Comparison of ENCODE assay signal across 21 mouse cellular contexts in the genomic region with DNA sequence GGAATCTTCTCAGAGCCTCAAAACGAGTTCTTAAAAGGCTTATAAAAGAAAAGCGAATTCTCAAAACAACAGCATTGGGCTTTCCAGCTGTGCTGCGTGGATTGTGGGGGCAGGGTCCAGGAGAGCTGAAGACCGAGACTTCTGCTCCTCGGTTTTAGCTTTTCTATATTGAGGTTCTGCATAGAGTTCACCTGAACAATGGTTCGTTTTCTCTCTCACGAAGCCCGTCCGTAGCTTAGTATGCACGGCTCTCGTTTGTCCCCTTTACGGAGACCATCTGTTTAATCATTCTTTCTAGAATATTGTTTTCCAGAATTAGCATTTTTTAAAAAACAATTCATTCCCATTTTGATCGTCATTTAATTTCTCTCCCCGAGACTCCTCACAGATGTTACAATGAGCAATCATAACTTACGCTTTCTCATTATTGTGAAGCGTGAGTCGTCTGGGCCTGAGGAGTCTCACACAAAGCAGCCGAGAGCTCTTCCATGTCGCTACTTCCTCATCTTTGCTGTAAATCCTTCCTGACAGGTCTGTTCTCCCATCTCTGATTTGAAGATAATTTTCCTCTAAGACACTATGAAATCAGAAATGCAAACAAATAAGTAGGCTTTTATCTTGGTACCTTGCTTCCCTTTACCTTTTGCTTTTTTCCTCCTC.
DNase-seq lines count a peak whose midpoint lies in the region; ATAC-seq lines count a peak whose summit lies in the region.
"Had no signal": no experiment of that assay in that cellular context is flagged by ENCODE, and none has a peak within 500 bp of the region (broad histone marks: within the 10 kb centered on the region; RNA-seq: fewer than 3 reads in every experiment).

No protein-coding gene starts in this region.

- 0 out of 2 replicates have a peak overlapping the region, but pooled peaks have one; percentile 13 for H3K4me2 ChIP-seq in forebrain, embryonic 13.5 days
- H3K4me2 ChIP-seq in midbrain, embryonic 13.5 days (replicated peaks) = no peak overlapping the region
- peak overlapping the region; percentile 15; the same call in 1 of the 2 replicates for H3K4me2 ChIP-seq in midbrain, embryonic 14.5 days (ENCODE audit: low read length)
- H3K4me2 ChIP-seq: embryonic facial prominence, embryonic 13.5 days; limb, embryonic 12.5 days; liver, embryonic 13.5 days; lung, embryonic 14.5 days had no signal

- peaks cover 7% of the 10 kb centered on the region for H3K4me1 ChIP-seq in forebrain, embryonic 13.5 days
- peaks cover 3% of the 10 kb centered on the region; the same call in 1 of the 2 replicates for H3K4me1 ChIP-seq in forebrain, embryonic 10.5 days
- peaks cover 12% of the 10 kb centered on the region for H3K4me1 ChIP-seq in midbrain, embryonic 13.5 days (replicated peaks)
- no peaks in the 10 kb centered on the region for H3K4me1 ChIP-seq in midbrain, embryonic 10.5 days
- 0 out of 2 replicates have a peak, but pooled peaks cover 4% of the 10 kb centered on the region for H3K4me1 ChIP-seq in midbrain, embryonic 14.5 days (ENCODE audit: control insufficient read depth, insufficient read depth, low read length)
- H3K4me1 ChIP-seq: embryonic facial prominence, embryonic 13.5 days; limb, embryonic 12.5 days; liver, embryonic 13.5 days had no signal

- peak; percentile 67; the same call in 1 of the 2 replicates for ATAC-seq in forebrain, embryonic 13.5 days
- peak; percentile 55; the same call in 1 of the 2 replicates for ATAC-seq in midbrain, embryonic 13.5 days
- peak; percentile 46; the same call in 1 of the 2 replicates for ATAC-seq in midbrain, embryonic 14.5 days (ENCODE audit: low FRiP score, low TSS enrichment)
- ATAC-seq: CD4-positive, CD25-positive, alpha-beta regulatory T cell, adult 4 months; Patski had no signal

- no peaks in the 10 kb centered on the region for H3K9me3 ChIP-seq in forebrain, embryonic 13.5 days (replicated peaks)
- no peaks in the 10 kb centered on the region for H3K9me3 ChIP-seq in forebrain, embryonic 10.5 days
- no peaks in the 10 kb centered on the region for H3K9me3 ChIP-seq in midbrain, embryonic 13.5 days
- no peaks in the 10 kb centered on the region for H3K9me3 ChIP-seq in midbrain, embryonic 10.5 days (replicated peaks)
- H3K9me3 ChIP-seq in midbrain, embryonic 14.5 days (ENCODE audit: control insufficient read depth, low read length) = no peaks in the 10 kb centered on the region
- H3K9me3 ChIP-seq: embryonic facial prominence, embryonic 13.5 days; limb, embryonic 12.5 days; liver, embryonic 13.5 days had no signal

- no peak for DNase-seq in forebrain, embryonic 10.5 days (ENCODE audit: extremely low spot score, low spot score)
- no peak for DNase-seq in midbrain, embryonic 10.5 days (ENCODE audit: low spot score)
- peak; percentile 62 for DNase-seq in midbrain, embryonic 14.5 days
- peak; percentile 53 for DNase-seq in retina, embryonic 14.5 days (ENCODE audit: low spot score)
- no peak for DNase-seq in ovary, postnatal 36 days (ENCODE audit: low spot score)
- no peak for DNase-seq in spleen, postnatal 4 days (ENCODE audit: low spot score in 2 of 2)
- DNase-seq: adrenal gland, postnatal 10 days; cerebellum, postnatal 10 days; gastrocnemius, postnatal 36 days; kidney, adult 11 months; liver, embryonic 13.5 days; lung, embryonic 14.5 days; lung, postnatal 4 days; right cerebral cortex, postnatal 25 days; thymus, adult 2 months had no signal

- no peak overlapping the region for H3K9ac ChIP-seq in forebrain, embryonic 13.5 days
- H3K9ac ChIP-seq in midbrain, embryonic 13.5 days (replicated peaks) = no peak overlapping the region; the same call in 1 of the 2 replicates
- no peak overlapping the region; the same call in 1 of the 2 replicates for H3K9ac ChIP-seq in midbrain, embryonic 14.5 days (replicated peaks; ENCODE audit: low read length)
- H3K9ac ChIP-seq: embryonic facial prominence, embryonic 13.5 days; limb, embryonic 12.5 days; liver, embryonic 13.5 days; lung, embryonic 14.5 days had no signal

- H3K27me3 ChIP-seq in forebrain, embryonic 13.5 days = no peaks in the 10 kb centered on the region
- no peaks in the 10 kb centered on the region for H3K27me3 ChIP-seq in forebrain, embryonic 10.5 days (ENCODE audit: poor library complexity, severe bottlenecking)
- no peaks in the 10 kb centered on the region for H3K27me3 ChIP-seq in midbrain, embryonic 13.5 days
- no peaks in the 10 kb centered on the region for H3K27me3 ChIP-seq in midbrain, embryonic 10.5 days (ENCODE audit: low read depth, poor library complexity, severe bottlenecking)
- H3K27me3 ChIP-seq in midbrain, embryonic 14.5 days (ENCODE audit: control insufficient read depth, insufficient read depth, low read length) = no peaks in the 10 kb centered on the region
- H3K27me3 ChIP-seq: embryonic facial prominence, embryonic 13.5 days; limb, embryonic 12.5 days; liver, embryonic 13.5 days had no signal

- H3K27ac ChIP-seq in forebrain, embryonic 13.5 days = peak overlapping the region; percentile 45
- no peak overlapping the region for H3K27ac ChIP-seq in forebrain, embryonic 10.5 days
- peak overlapping the region; percentile 30 for H3K27ac ChIP-seq in midbrain, embryonic 13.5 days
- no peak overlapping the region for H3K27ac ChIP-seq in midbrain, embryonic 10.5 days (replicated peaks)
- H3K27ac ChIP-seq in midbrain, embryonic 14.5 days (replicated peaks; ENCODE audit: low read depth, low read length) = peak overlapping the region; percentile 58
- H3K27ac ChIP-seq: embryonic facial prominence, embryonic 13.5 days; limb, embryonic 12.5 days; liver, embryonic 13.5 days had no signal

- WGBS in forebrain, embryonic 13.5 days = 49% methylated on average over 19 of the region's 19 CpGs
- WGBS in forebrain, embryonic 10.5 days = 84% methylated on average over 19 of the region's 19 CpGs
- 54% methylated on average over 19 of the region's 19 CpGs for WGBS in midbrain, embryonic 13.5 days
- 89% methylated on average over 19 of the region's 19 CpGs for WGBS in midbrain, embryonic 10.5 days
- 47% methylated on average over 19 of the region's 19 CpGs for WGBS in midbrain, embryonic 14.5 days

- H3K4me3 ChIP-seq in forebrain, embryonic 13.5 days = no peak overlapping the region
- H3K4me3 ChIP-seq in forebrain, embryonic 10.5 days = no peak overlapping the region
- H3K4me3 ChIP-seq in midbrain, embryonic 13.5 days (replicated peaks) = no peak overlapping the region
- H3K4me3 ChIP-seq in midbrain, embryonic 10.5 days = no peak overlapping the region
- H3K4me3 ChIP-seq in midbrain, embryonic 14.5 days (replicated peaks; ENCODE audit: low read depth, low read length) = no peak overlapping the region
- H3K4me3 ChIP-seq: embryonic facial prominence, embryonic 13.5 days; limb, embryonic 12.5 days; liver, embryonic 13.5 days had no signal

- peaks cover 6% of the 10 kb centered on the region for H3K36me3 ChIP-seq in forebrain, embryonic 13.5 days (ENCODE audit: poor library complexity, severe bottlenecking)
- H3K36me3 ChIP-seq in forebrain, embryonic 10.5 days (replicated peaks) = no peaks in the 10 kb centered on the region
- peaks cover 17% of the 10 kb centered on the region for H3K36me3 ChIP-seq in midbrain, embryonic 13.5 days
- H3K36me3 ChIP-seq in midbrain, embryonic 10.5 days = peaks cover 18% of the 10 kb centered on the region
- peaks cover 13% of the 10 kb centered on the region for H3K36me3 ChIP-seq in midbrain, embryonic 14.5 days (ENCODE audit: control insufficient read depth, insufficient read depth, low read length)
- H3K36me3 ChIP-seq: embryonic facial prominence, embryonic 13.5 days; limb, embryonic 12.5 days; liver, embryonic 13.5 days had no signal

Comparison
In these comparisons a context has a peak if more than half of its experiments do, and no peak if none do; other contexts are left out.
1. H3K27ac ChIP-seq: peak in forebrain, embryonic 13.5 days (single experiment), midbrain, embryonic 13.5 days (single experiment) and midbrain, embryonic 14.5 days (single experiment); none in forebrain, embryonic 10.5 days (single experiment) and midbrain, embryonic 10.5 days (single experiment).
2. DNase-seq: peak in midbrain, embryonic 14.5 days (single experiment) and retina, embryonic 14.5 days (single experiment); none in forebrain, embryonic 10.5 days (single experiment), midbrain, embryonic 10.5 days (single experiment), ovary, postnatal 36 days (single experiment) and spleen, postnatal 4 days (0 of 2).
3. Peak in every context shown above with its lines, with median percentiles within 50 percentile points of each other: ATAC-seq.